Mouse (Mus musculus) layer of hippocampus, postnatal 36 days (tissue): ENCODE measurements around the gene Polr3b. TPM values are rescaled to one million over a fixed set of nuclear protein-coding genes. Genes with fewer than 3 reads are reported as not detected.

Experiments used
- DNase-seq, 2 experiments: peaks; one replicate each; pipeline ENCODE4 v3.0.0; 2022
- total RNA-seq, 2 experiments: library from RNA; stranded (reverse); gene quantifications; 2 replicates each; pipeline ENCODE4 v1.2.3; 2021

Gene Polr3b
- total RNA-seq, 2 experiments from 2014 or later = 14.2 to 16.0 TPM

DNA sequence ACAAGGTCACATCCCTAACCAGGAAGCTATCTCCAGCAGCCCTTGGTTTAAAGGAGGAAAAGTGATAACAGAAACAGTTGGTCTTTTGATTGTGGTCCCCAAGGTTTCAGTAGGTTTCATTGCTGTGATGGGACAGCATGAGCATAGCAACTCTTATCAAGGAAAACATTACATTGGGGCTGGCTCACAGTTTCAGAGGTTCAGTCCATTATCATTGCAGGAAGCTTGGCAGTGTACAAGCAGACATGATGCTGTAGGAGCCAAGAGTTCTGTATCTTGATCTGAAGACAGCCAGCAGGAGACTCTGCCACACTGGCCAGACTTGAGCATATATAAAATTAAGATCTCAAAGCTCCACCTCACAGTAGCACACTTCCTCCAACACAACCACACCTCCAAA lies 53.6 kb downstream of the Polr3b start:
- DNase-seq = no peak

GRCm38 (mm10) chr10:84676511-84676910 lies 54.4 kb downstream of the Polr3b start:
- no peak for DNase-seq

GRCm38 (mm10) chr10:84677871-84678270 lies 55.8 kb downstream of the Polr3b start:
- no peak for DNase-seq

- DNase-seq = no peak
These were observed 56.3 kb downstream of the Polr3b start for GRCm38 (mm10) chr10:84678441-84678840.

DNA sequence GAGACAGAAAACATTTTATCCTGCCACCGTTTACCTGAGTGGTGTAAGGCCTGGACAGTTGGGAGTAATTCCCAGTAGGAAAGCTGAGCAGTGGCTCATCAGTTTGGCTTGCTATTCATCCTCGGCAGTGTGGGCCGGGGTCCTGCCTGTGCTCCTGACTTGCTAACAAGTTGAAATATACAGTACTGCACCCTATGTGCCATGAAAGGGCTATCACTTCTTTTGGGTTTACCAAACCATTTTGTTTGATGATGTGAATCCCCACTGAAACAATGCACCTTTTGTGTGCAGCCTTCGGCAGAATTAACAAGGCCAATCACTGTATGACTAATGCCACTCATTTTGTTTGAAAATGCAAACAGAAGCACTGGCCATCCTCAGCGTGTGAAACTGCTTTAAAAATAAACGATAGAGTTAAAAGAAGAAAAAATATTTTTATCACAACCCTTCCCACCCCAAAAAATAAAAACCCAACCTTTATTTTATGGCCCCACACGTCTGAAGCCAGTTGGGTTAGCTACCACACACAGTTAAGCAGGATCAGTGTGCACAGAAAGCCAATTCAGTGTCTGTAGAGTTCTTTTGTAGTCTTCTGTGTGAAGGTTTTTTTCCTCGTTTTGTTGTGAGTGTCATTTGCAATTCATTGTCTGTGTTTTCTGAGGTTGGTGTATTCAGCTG lies 63.5 kb downstream of the Polr3b start:
- DNase-seq = no peak

GRCm38 (mm10) chr10:84686122-84686497 lies 64.0 kb downstream of the Polr3b start:
- no peak for DNase-seq

DNA sequence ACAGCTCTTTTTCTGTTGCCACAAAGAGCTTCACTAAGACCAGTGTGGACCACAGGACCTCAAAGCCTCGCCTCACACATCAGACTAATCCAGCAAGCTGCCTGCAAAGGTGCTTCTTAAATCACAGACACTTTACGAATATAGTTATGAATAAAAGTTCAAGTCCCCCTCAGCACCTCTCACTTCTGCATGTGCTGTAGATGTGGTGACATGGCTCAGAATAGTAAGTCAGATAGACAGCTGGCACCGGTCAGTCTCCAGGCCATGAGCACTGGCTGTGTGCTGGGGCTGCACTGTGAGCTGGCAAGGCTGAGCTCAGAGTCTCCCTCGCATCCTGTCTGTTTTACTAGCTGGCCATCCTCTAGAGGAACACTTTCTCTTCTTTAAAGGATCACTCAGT lies 64.6 kb downstream of the Polr3b start:
- DNase-seq = no peak

GRCm38 (mm10) chr10:84687736-84688135 lies 65.6 kb downstream of the Polr3b start:
- no peak for DNase-seq

GRCm38 (mm10) chr10:84689846-84690245 lies 67.8 kb downstream of the Polr3b start:
- no peak for DNase-seq

DNA sequence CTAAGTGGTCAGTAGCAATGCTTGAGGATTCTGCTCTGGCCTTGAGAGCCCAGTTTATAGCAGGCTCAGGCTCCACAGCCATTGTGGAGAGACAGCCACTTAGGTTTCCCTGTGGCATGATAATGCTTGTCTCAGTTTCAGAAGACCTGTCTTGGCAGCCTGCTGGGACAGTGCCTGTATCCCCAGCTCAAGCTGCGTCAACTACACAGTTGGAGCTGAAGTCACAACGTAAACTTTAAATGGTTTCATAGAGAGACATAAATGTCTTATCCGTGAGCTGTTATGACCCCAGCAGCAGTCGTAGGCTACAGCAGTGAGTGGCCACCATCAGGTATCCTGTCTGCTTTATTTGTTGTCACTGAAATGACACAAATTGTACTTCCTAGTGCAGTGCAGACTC lies 68.7 kb downstream of the Polr3b start:
- DNase-seq = no peak

DNA sequence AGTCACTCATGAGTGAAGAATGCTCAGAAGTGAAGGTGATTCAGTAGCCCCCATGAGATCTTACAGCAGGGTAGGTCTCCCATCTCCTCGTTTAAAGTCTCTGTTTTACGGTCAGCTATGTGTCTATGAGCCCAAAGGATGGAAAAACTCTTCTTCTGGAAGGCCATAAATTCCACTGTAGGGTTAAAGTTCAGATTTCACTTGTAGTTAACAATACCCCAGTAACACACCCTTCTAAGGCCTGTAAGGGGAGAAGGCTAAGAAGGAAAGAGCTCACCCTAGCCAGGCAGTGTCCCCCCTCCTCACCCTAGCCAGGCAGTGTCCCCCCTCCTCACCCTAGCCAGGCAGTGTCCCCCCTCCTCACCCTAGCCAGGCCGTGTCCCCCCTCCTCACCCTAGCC lies 69.6 kb downstream of the Polr3b start:
- no peak for DNase-seq

- DNase-seq = no peak
These were observed 71.9 kb downstream of the Polr3b start for GRCm38 (mm10) chr10:84693841-84694638.

GRCm38 (mm10) chr10:84700236-84700987 lies 78.3 kb downstream of the Polr3b start:
- no peak for DNase-seq

DNA sequence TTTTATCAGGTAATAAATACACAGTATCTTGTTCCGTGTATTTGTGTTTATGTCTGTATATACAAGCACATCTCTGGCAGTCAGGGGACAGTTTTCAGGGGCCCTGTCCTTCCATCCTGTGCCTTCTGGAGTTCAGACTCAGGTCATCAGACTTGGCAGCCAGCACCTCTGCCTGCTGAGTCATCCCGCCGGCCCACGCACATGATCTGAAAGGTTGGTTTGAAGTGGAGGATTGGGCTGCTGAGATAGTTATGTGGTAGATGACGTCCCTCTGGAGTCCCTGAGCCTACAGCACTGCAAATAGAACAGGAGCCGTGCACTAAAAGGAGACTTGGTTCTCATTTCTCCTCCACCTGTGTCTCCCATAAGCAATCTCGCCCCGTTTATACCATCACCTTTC lies 79.0 kb downstream of the Polr3b start:
- no peak for DNase-seq

DNA sequence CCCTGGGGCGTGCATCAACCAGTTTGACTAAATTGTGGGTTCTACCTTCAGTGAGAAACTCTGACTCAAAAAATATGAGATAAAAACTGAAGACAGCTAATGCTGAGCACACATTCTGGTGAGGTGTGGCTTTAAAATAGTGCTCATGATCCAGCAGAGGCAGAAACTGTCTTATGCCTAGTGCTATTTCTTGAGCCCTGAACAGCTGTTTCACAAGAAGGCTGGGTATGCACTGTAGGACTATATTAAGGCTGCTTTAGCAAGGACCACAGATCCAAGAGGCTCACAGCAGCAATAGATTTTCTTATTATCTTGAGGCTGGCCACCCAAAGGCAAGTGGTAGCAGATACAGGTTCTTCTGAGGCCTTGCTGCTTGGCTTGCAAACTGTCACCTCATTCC lies 80.0 kb downstream of the Polr3b start:
- no peak for DNase-seq

DNA sequence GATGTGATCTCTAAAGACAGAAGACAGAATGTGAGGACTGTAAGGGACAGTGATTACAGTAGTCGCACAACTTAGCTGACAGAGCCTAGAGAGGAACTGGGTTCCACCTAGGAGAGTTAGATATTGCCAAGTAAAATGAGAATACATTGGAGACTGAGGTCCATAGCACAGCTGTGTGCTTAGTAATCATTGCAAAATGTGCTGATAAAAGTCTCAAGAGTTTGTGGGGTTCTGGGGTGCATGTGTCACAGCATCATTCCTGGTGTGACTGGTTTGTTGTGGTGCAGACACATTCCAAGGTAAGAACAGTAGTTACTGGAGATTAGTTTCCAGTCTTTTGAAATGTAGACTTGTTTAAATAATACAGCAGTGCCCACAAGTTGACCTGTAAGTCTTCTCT lies 82.5 kb downstream of the Polr3b start:
- DNase-seq = no peak

DNA sequence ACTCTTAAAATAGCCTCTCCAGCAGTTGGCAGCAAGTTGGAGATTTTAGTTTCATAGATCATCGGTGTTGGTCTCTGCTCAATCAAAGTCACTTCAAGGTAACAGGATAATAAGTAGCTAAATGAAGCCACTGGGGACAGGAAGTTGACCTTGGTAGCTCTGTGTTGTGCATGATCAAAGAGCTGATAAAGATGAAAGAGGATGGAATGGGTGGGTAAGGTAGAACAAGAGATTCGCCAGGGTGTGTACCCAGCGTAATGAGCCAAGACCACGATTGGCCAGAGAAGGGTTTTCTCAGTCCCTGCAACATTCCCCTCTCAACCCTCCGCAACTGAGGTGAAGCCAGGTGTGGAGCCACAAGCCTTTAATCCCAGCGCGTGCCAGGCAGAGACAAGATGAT lies 83.1 kb downstream of the Polr3b start:
- no peak for DNase-seq

DNA sequence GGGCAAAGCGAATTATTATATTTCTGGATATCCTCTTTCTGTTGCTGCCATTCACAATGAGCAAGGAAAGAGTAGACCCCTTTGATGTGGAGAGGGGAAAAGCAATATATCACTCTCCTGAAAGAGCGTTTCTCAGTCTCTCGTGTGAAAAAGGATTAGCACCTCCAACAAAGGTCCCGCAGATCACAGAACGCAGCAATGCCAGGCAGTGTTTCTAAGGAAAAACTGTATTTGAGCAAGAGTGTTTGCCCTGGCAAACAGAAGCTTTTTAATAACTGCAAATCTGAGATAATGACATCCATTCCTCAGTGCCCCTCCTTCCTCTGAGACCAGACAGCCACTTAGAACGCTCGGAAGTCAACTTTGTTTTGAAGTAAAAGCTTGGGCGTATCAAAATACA lies 84.5 kb downstream of the Polr3b start:
- DNase-seq = no peak

GRCm38 (mm10) chr10:84707226-84707625 lies 85.1 kb downstream of the Polr3b start:
- DNase-seq = no peak

DNA sequence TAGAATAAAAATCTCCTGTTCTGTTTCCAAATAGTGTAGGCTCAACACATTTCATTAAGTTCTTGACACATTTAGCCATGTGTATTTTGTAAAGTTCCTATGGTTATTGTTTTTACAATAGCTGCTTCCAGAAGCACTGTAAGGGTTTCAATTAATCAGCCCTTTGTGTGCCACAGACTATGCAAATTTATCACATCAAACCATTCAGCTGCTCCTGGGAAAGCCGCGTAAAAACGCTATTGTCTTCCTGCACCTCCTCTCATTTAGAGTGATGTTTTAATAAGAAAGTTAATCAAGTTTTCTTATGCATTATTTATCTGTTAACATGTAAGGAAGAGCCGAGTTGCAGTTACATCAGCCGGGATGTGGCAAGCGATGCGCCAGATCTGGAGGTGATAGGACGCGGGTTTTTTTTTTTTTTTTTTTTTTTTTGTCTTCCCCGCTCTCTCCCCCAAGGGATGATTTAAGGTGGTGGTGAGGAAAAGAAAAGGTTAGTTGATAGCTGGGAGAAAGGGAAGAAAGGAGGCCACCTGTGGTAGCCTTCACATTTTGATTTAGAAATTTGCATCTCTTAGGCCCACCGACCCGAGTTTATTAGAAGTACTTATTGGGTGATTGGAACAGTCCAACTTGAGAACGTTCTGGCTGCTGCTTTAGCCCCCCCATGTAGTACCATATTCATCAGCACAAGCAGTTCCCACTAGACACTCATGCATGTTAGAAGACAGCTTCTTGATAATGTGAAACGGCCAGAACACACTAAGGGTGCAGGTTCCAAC lies 85.8 kb downstream of the Polr3b start:
- DNase-seq = no peak

GRCm38 (mm10) chr10:84710192-84710591 lies 88.1 kb downstream of the Polr3b start:
- DNase-seq = no peak

- DNase-seq = no peak
These were observed 88.7 kb downstream of the Polr3b start for GRCm38 (mm10) chr10:84710827-84711226.

DNA sequence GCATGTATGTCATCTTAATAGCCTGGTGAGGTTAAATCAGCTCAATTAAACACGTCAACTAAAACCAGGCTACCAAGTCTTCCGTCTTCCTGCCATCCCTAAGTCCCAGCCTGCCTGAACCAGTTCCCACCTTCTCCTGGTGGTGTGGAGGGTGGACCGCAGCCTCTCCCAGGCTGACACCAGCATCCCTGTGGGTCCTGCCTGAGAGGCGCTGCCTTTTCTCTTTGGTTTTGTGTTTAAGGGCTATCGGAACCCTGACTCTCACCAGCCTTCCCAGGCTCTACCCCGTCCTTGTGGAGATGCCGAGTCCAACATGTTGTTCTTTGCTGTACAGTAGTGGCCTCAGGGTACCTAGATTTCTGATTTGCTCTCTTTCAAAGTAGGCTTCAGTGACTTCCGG lies 89.4 kb downstream of the Polr3b start:
- DNase-seq = no peak
